Mouse (Mus musculus): Measurements from ENCODE around the gene Fgfr1op2. TPM values are rescaled to one million over a fixed set of nuclear protein-coding genes. Genes with fewer than 3 reads are reported as not detected.
A peak's percentile ranks its signal among the peaks of the same experiment; 100 is the strongest.

Gene Fgfr1op2
- total RNA-seq, 1 experiment from 2014 or later = 119 TPM

DNA sequence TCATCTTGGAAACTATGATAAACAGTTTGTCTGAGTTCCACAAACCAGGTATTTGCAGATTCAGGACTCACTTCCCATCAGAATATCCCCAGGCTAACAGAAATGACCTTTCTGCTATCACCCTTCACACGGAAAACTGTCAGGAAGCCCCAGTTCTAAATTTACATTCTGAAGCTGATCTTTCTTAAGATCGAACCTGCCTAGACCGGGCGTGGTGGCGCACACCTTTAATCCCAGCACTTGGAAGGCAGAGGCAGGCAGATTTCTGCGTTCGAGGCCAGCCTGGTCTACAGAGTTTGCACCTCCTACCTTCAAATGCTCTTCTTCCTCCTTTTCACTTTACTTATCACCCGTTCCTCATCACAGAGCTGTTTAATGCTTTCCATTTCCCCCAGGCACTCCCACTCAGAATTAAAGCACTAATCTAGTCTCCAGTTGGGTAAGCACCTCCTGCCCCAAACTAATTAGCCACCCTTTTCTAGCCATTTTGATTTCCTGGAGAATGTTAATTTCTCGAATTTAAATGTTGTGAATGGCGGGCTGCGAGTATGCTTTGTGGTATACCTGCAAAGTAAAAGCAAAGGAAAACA is 64.7 kb downstream of the Fgfr1op2 start:
- no peak for DNase-seq

DNA sequence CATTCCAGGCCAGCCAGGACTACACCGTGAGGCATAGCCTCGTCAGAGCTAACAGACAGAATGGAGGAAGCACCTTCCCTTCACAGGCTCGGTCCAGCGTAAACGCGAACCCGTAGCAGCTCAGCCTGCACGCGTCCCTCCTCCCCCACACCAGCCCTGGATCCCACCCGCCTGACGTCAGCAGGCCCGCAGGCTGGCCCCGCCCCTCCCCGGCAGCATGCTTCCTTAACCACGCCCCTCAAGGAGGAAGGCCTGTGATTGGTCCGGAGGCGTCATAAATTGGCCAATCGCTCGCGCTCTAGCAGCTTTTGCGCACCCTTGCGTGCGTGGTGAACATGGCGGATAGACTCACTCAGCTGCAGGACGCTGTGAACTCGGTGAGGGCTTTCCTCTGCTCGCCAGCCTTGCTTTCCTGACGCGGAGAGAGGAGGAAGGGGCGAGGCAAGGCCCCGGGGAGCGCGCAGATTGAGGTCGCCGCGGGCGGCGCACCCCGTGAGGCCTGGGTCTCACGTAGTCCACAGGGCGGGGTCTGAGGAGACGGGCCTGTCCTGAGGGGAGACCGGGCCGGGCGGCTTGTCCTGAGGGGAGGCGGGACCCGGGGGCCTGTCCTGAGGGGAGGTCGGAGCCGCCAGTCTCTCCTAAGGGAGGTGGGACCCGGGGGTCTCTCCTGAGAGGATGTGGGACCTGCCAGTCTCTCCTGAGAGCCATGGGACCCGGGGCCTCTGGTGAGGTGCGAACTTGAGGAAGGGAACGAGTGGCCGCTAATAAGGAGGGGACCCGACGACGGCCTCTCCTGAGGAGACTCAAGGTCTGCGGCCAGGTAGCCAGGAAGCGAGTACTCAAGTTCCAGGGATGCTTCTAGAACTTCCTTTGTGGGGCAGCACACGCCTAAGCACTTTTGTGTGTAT is 65.5 kb downstream of the Fgfr1op2 start, which contains the start of the genes Med21 and Tm7sf3:
Gene Med21 (plus strand): TSS at position 272 of the 908 bp plus-strand sequence.
Gene Tm7sf3 (minus strand): TSS at position 549 of the 908 bp plus-strand sequence.
- peak; percentile 99 for DNase-seq

DNA sequence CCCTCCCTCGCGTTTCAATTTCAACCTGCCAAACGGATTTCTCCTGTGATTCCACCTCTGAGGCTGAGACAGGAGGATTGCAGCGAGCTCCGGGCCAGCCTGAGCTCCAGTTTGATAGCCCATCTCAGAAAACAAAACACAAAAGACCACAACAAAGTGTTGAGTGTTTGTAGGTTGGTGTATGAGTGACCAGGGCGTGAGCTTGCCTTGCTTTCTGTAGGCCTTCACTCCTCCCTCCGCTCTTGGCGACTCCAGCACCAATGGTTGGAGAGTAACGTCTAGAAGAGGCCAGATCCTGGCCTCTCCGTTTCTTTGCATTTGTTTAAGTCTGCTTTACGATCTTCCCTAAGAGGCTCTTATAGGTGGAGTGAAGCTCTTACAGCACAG is 66.2 kb downstream of the Fgfr1op2 start:
- DNase-seq = no peak

Other genes starting within 250 kb of the Fgfr1op2 start
- gene Itpr2, start 75.0 kb upstream of the Fgfr1op2 start, total RNA-seq (2021) = 38.8 and 55.6 TPM in 2 replicates
- gene Ints13, start 632 bp downstream of the Fgfr1op2 start, total RNA-seq (2021) = 35.3 and 44.5 TPM in 2 replicates
- 70.3 and 72.0 TPM in 2 replicates for gene Med21, start 65.3 kb downstream of the Fgfr1op2 start, total RNA-seq (2021)
- 38.1 and 53.9 TPM in 2 replicates for gene Tm7sf3, start 65.6 kb downstream of the Fgfr1op2 start, total RNA-seq (2021)
- 20.8 and 26.9 TPM in 2 replicates for gene Stk38l, start 147.8 kb downstream of the Fgfr1op2 start, total RNA-seq (2021)
- 3.5 and 5.9 TPM in 2 replicates for gene Arntl2, start 218.9 kb downstream of the Fgfr1op2 start, total RNA-seq (2021)